Mouse (Mus musculus): ENCODE results near the gene Sh3pxd2b. TPM values are rescaled to one million over a fixed set of nuclear protein-coding genes. Genes with fewer than 3 reads are reported as not detected.
"Not testable (repeated sequence)": the region's sequence is repeated elsewhere in the genome, so short reads cannot be mapped to it uniquely, and the experiment has no call there.

Gene Sh3pxd2b
- polyA plus RNA-seq (2012; ENCODE audit: insufficient read depth, insufficient read length, missing spikeins) = 54.6 and 64.9 TPM in 2 replicates

- H3K4me1 ChIP-seq (ENCODE audit: control insufficient read depth, insufficient read depth, low read length) = peaks cover 26% of the 10 kb centered on the region
- TF ChIP-seq CTCF (IDR thresholded peaks at IDR 0.05; ENCODE audit: low read depth, low read length) (no peak), POLR2A (IDR thresholded peaks at IDR 0.05; ENCODE audit: borderline replicate concordance, low read depth, low read length) (no peak; the same call in 1 of the 2 replicates)
- peak within 1 kb of the TSS; percentile 94 for H3K27ac ChIP-seq (ENCODE audit: insufficient read depth, low read depth, low read length)
- peak within 1 kb of the TSS; percentile 83 for H3K4me3 ChIP-seq (ENCODE audit: insufficient read depth, low read length)
Measured at GRCm38 (mm10) chr11:32347607-32348432, at the start of gene Sh3pxd2b. Gene Sh3pxd2b, plus strand, starts transcription at chr11:32347820.

DNA sequence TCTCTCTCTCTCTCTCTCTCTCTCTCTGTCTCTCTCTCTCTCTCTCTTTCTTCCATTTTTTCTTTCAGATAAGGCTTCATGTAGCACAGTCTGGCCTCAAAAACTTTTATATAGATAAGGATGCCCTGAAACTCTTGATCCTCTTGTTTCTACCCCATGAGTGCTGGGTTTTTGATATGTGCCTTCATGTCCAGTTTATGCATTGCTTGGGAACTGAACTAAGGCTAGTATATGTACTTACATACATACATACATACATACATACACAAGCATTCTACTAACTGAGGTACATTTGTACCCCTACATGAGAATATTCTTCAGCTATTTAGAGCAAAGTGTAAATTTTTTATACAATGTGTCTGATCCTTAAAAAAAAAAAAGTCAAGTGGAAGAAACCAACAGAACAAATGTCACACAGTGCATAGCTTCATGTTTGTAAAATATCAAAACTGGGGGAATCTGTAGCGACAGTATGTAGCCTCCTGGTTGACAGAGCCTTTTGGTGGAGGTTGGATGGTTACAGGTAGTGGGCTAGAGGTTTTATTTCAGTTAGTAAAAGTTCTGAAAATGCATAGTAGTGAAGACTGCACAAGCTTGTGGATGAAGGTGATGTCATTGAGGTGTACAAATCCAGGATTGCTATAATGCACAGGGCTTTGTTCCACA lies 49.6 kb upstream of the Sh3pxd2b start:
- Histone ChIP-seq H3K4me3 (ENCODE audit: insufficient read depth, low read length) (no peak overlapping the region), H3K27ac (ENCODE audit: insufficient read depth, low read depth, low read length) (no peak overlapping the region), H3K4me1 (ENCODE audit: control insufficient read depth, insufficient read depth, low read length) (peaks cover 7% of the 10 kb centered on the region)
- TF ChIP-seq POLR2A (IDR thresholded peaks at IDR 0.05; ENCODE audit: borderline replicate concordance, low read depth, low read length) = no peak
- TF ChIP-seq CTCF (IDR thresholded peaks at IDR 0.05; ENCODE audit: low read depth, low read length) = no peak

DNA sequence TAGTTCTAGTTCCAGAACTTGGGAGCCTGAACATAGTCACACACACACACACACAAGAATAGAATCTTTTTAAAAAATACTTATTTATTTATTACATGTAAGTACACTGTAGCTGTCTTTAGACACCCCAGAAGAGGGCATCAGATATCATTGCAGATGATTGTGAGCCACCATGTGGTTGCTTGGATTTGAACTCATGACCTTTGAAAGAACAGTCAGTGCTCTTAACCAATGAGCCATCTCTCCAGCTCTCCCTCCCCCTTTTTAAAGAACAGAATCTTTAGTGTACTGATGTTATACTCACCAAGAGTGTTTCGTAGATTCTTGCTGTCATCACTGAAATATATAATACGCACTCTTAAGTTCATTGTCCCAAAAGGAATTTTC lies 49.1 kb upstream of the Sh3pxd2b start:
- H3K4me3 ChIP-seq (ENCODE audit: insufficient read depth, low read length) = no peak overlapping the region
- H3K27ac ChIP-seq (ENCODE audit: insufficient read depth, low read depth, low read length) = no peak overlapping the region
- H3K4me1 ChIP-seq (ENCODE audit: control insufficient read depth, insufficient read depth, low read length) = peaks cover 6% of the 10 kb centered on the region
- no peak for TF ChIP-seq POLR2A (IDR thresholded peaks at IDR 0.05; ENCODE audit: borderline replicate concordance, low read depth, low read length)
- TF ChIP-seq CTCF (IDR thresholded peaks at IDR 0.05; ENCODE audit: low read depth, low read length) = no peak

- peak within 1 kb of the TSS; percentile 59 for H3K4me3 ChIP-seq (ENCODE audit: insufficient read depth, low read length)
- H3K4me1 ChIP-seq (ENCODE audit: control insufficient read depth, insufficient read depth, low read length); H3K27ac ChIP-seq (ENCODE audit: insufficient read depth, low read depth, low read length): not testable (repeated sequence)
- TF ChIP-seq CTCF (IDR thresholded peaks at IDR 0.05; ENCODE audit: low read depth, low read length) = peak; percentile 68
Measured at GRCm38 (mm10) chr11:32299865-32300264, 47.8 kb upstream of the Sh3pxd2b start, which contains the start of gene Hbq1a. Gene Hbq1a, plus strand, starts transcription at chr11:32300069.

DNA sequence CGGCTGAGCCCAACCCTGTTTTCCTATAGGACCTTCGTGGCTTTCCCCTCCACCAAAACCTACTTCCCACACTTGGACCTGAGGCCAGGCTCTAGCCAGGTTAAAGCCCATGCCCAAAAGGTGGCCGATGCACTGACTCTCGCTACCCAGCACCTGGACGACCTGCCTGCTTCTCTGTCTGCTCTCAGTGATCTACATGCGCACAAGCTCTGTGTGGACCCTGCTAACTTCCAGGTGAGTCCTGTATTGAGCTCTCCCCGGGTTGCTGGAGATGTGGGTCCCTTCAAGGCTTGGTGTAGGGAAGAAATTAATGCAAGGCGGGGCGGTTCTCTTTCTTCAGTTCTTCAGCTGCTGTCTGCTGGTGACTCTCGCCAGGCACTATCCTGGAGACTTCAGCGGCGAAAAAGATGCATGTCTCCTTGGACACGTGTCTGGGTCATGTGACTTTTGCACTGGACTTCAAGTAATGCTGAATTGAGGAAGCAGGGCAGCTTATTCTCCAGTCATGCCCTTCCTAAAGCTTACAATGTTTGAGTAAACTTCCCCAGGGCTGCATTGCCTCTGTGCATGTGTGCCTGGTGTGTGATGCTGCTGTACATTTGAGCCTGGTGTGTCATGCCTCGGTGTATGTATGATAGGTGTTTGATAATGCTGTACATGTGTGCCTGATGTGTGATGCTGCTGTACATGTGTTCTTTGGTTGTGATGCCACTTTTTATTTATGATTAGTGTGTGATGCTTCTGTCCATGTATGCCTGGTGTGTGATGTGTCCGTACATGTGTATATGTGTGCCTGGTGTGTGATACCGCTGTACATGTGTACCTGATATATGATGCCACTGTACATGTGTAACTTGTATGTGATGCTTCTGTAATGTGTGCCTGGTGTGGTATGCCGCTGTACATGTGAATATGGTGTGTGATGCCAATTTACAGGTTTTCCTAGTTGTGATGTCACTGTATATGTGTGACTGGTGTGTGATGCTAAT lies 47.0 kb upstream of the Sh3pxd2b start:
- TF ChIP-seq POLR2A (IDR thresholded peaks at IDR 0.05; ENCODE audit: borderline replicate concordance, low read depth, low read length) = no peak
- peak overlapping the region; percentile 59 for H3K4me3 ChIP-seq (ENCODE audit: insufficient read depth, low read length)
- peaks cover 4% of the 10 kb centered on the region for H3K4me1 ChIP-seq (ENCODE audit: control insufficient read depth, insufficient read depth, low read length)
- no peak overlapping the region for H3K27ac ChIP-seq (ENCODE audit: insufficient read depth, low read depth, low read length)

- peaks cover 4% of the 10 kb centered on the region for H3K4me1 ChIP-seq (ENCODE audit: control insufficient read depth, insufficient read depth, low read length)
- TF ChIP-seq CTCF (IDR thresholded peaks at IDR 0.05; ENCODE audit: low read depth, low read length) (no peak), POLR2A (IDR thresholded peaks at IDR 0.05; ENCODE audit: borderline replicate concordance, low read depth, low read length) (no peak)
- no peak overlapping the region for H3K4me3 ChIP-seq (ENCODE audit: insufficient read depth, low read length)
- H3K27ac ChIP-seq (ENCODE audit: insufficient read depth, low read depth, low read length) = no peak overlapping the region
Measured at GRCm38 (mm10) chr11:32301506-32301905, 46.1 kb upstream of the Sh3pxd2b start.

DNA sequence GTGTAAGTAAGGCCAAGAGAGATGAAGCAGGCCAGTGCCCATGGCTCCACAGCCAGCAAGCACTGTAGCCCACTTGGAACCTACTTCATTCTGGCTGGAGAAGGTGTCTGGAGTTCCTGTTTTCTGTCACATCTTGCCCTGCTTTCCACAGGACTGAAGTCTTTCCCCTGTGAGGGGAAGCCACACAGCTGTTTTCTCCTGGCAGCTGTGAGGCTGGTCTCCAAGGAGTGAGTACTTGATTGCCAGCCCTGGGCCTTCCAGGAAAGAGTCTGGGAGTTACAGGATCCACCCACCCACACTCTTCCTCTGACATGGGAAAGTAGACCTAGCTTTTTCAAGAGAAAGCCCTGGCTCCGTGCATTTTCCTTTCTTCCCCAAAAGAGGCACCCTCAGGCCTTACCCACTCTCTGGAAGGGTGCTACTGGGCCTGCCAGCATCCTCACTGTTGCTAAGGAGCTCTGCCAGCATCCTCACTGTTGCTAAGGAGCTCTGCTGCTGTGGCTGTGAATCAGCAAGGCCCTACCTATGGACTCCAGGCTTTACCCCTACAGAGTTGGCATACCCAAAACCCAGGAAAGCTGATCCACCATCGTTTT lies 44.7 kb upstream of the Sh3pxd2b start:
- H3K4me1 ChIP-seq (ENCODE audit: control insufficient read depth, insufficient read depth, low read length) = peaks cover 4% of the 10 kb centered on the region
- no peak overlapping the region for H3K4me3 ChIP-seq (ENCODE audit: insufficient read depth, low read length)
- no peak for TF ChIP-seq CTCF (IDR thresholded peaks at IDR 0.05; ENCODE audit: low read depth, low read length)
- no peak for TF ChIP-seq POLR2A (IDR thresholded peaks at IDR 0.05; ENCODE audit: borderline replicate concordance, low read depth, low read length)
- H3K27ac ChIP-seq (ENCODE audit: insufficient read depth, low read depth, low read length) = no peak overlapping the region

DNA sequence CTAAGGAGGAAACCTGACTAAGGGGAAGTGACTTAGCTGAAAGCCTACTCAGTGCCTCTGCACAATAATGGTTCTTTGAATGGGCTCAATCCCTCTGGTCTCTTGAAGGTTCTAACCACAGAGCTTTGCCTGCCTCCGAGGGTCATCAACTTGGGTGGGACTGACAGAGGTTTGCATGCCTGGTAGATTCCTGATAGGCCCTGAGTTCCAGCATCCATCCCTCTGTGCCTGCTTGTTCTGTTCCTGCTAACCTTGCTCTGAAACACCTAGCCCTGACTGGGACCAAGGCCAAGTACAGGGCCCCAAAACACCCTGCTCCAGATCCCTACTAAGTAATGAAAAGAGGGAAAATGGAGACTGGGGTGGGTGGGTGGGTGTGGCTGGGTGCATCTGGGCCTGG lies 44.2 kb upstream of the Sh3pxd2b start:
- TF ChIP-seq POLR2A (IDR thresholded peaks at IDR 0.05; ENCODE audit: borderline replicate concordance, low read depth, low read length) (no peak), CTCF (IDR thresholded peaks at IDR 0.05; ENCODE audit: low read depth, low read length) (no peak)
- no peak overlapping the region for H3K4me3 ChIP-seq (ENCODE audit: insufficient read depth, low read length)

GRCm38 (mm10) chr11:32307006-32307405 lies 40.6 kb upstream of the Sh3pxd2b start:
- TF ChIP-seq POLR2A (IDR thresholded peaks at IDR 0.05; ENCODE audit: borderline replicate concordance, low read depth, low read length) (no peak), CTCF (IDR thresholded peaks at IDR 0.05; ENCODE audit: low read depth, low read length) (no peak)
- Histone ChIP-seq H3K4me1 (ENCODE audit: control insufficient read depth, insufficient read depth, low read length) (0 out of 2 replicates have a peak, but pooled peaks cover 2% of the 10 kb centered on the region), H3K4me3 (ENCODE audit: insufficient read depth, low read length) (no peak overlapping the region), H3K27ac (ENCODE audit: insufficient read depth, low read depth, low read length) (no peak overlapping the region)

More for the DNA sequence above, 44.2 kb upstream of the Sh3pxd2b start:
- Histone ChIP-seq H3K27ac (ENCODE audit: insufficient read depth, low read depth, low read length) (no peak overlapping the region), H3K4me1 (ENCODE audit: control insufficient read depth, insufficient read depth, low read length) (peaks cover 4% of the 10 kb centered on the region)

All from bone marrow macrophage, adult 2 months (primary cell).